In the genomic region with DNA sequence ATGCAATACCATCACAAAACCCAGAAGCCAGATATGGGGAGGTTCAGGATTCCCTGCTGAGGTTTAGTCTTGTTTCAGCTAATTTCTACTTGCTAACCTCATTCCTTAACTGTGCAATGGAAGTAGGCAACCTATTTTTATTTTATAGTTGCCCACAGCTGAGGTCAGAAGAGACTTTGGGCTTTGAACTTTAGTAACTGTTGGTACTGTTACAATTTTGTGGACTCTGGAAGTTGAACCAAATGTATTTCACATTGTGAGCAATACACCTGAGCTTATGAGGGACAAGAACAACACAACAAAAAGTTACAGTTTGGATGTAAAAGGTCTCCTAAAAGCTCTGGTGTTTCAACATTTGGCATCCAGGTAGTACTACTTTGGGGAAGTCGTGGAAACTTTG, we compare ENCODE assay signal across 17 mouse cellular contexts.
"Had no signal": no experiment of that assay in that cellular context is flagged by ENCODE, and none has a peak within 500 bp of the region (broad histone marks: within the 10 kb centered on the region; RNA-seq: fewer than 3 reads in every experiment).

No protein-coding gene starts in this region.

- H3K4me1 ChIP-seq: midbrain, embryonic 12.5 days; stomach, embryonic 15.5 days had no signal

- H3K9ac ChIP-seq: liver, embryonic 13.5 days; lung, embryonic 14.5 days; midbrain, embryonic 12.5 days; midbrain, embryonic 15.5 days; neural tube, embryonic 12.5 days; neural tube, embryonic 15.5 days; stomach, embryonic 15.5 days had no signal

- ATAC-seq: lung, postnatal 0 days; midbrain, embryonic 15.5 days had no signal

- H3K27ac ChIP-seq: left cerebral cortex, adult 2 months; liver, embryonic 13.5 days; macrophage; midbrain, embryonic 12.5 days; midbrain, embryonic 15.5 days; neural tube, embryonic 12.5 days; neural tube, embryonic 15.5 days; stomach, embryonic 15.5 days had no signal

- H3K27me3 ChIP-seq: liver, embryonic 13.5 days; midbrain, embryonic 12.5 days; midbrain, embryonic 15.5 days; neural tube, embryonic 12.5 days; neural tube, embryonic 15.5 days; stomach, embryonic 15.5 days had no signal

- H3K9me3 ChIP-seq: liver, embryonic 13.5 days; midbrain, embryonic 12.5 days; midbrain, embryonic 15.5 days; neural tube, embryonic 12.5 days; neural tube, embryonic 15.5 days; stomach, embryonic 15.5 days had no signal

- H3K4me2 ChIP-seq: liver, embryonic 13.5 days; lung, embryonic 14.5 days; midbrain, embryonic 12.5 days; midbrain, embryonic 15.5 days; neural tube, embryonic 12.5 days; neural tube, embryonic 15.5 days; stomach, embryonic 15.5 days had no signal

- H3K4me3 ChIP-seq: left cerebral cortex, adult 2 months; liver, embryonic 13.5 days; midbrain, embryonic 12.5 days; midbrain, embryonic 15.5 days; neural tube, embryonic 12.5 days; neural tube, embryonic 15.5 days; stomach, embryonic 15.5 days had no signal

- DNase-seq: kidney, postnatal 36 days; layer of hippocampus, postnatal 36 days; liver, embryonic 13.5 days; lung, embryonic 14.5 days; right cerebral cortex, adult 18-20 months; right cerebral cortex, postnatal 14 days; right cerebral cortex, postnatal 4 days; spleen, adult 18-20 months; thymus, postnatal 36 days had no signal

- H3K36me3 ChIP-seq: midbrain, embryonic 15.5 days; neural tube, embryonic 15.5 days; stomach, embryonic 15.5 days had no signal
